Mouse (Mus musculus): Measurements from ENCODE around the gene Lage3.

Lage3 gene

GRCm38 (mm10) chrX:74312540-74313464, 40.6 kb downstream of the Lage3 start, which contains the start of gene Fam50a:
TSS of gene Fam50a (plus strand) at chrX:74313033.
- ChIA-PET CTCF (interaction anchor here in 2 of 4 experiments (0.7 to 1.7 kb wide), 3 partner anchors 63 to 64 kb away, joined by 3 read pairs; partner anchors contain the start of gene Flna (in 1 of the 2)), POLR2A (interaction anchor here (0.6 to 5.0 kb wide), 59 partner anchors 8 to 813 kb away, joined by 3 to 74 read pairs (median 4); partner anchors contain the start of genes Gdi1 (in 3 of the 4), Rpl10 (in 3 of the 4), Atp6ap1 (in 2 of the 4) and Dnase1l1 (in 2 of the 4))

GRCm38 (mm10) chrX:74304867-74305700, 48.3 kb downstream of the Lage3 start, which contains the start of gene Gdi1:
TSS of gene Gdi1 (plus strand) at chrX:74304998.
- ChIA-PET CTCF (interaction anchor here in 1 of 4 experiments (1.0 to 1.1 kb wide), 2 partner anchors 24 to 35 kb away, joined by 5 to 6 read pairs; partner anchors contain the start of gene Taz), POLR2A (interaction anchor here (0.5 to 1.5 kb wide), 38 partner anchors 8 to 777 kb away, joined by 3 to 27 read pairs (median 4); partner anchors contain the start of genes Fam50a (in 3 of the 4), Rpl10 (in 3 of the 4), Emd (in 2 of the 4) and Taz (in 2 of the 4))

Data from embryonic stem cell, embryonic (primary cell).